Mouse (Mus musculus): Measurements from ENCODE around the gene Scai.

- no peak for TF ChIP-seq CTCF (IDR thresholded peaks at IDR 0.05; ENCODE audit: low read depth, low read length)
- no peak for TF ChIP-seq POLR2A (IDR thresholded peaks at IDR 0.05; ENCODE audit: borderline replicate concordance, low read depth, low read length)
Observed at GRCm38 (mm10) chr2:39160996-39161395, 29.5 kb downstream of the Scai start.
